Mouse (Mus musculus) lung, postnatal 10 days (tissue): ENCODE results near the gene Msl1.

Experiments
- DNase-seq: peaks from one replicate; pipeline ENCODE4 v3.0.0; 2021

The Msl1 gene

GRCm38 (mm10) chr11:98849196-98849894, 54.0 kb downstream of the Msl1 start:
- DNase-seq = no peak

- DNase-seq = no peak
Measured at GRCm38 (mm10) chr11:98850100-98851093, 55.1 kb downstream of the Msl1 start.

- no peak for DNase-seq
Measured at GRCm38 (mm10) chr11:98854116-98854515, 58.8 kb downstream of the Msl1 start.

GRCm38 (mm10) chr11:98854659-98855058, 59.3 kb downstream of the Msl1 start:
- no peak for DNase-seq
